ENCODE assay signal across 9 mouse cellular contexts in genomic region chr2:30078760-30079159, GRCm38 (mm10). TPM values are rescaled to one million over a fixed set of nuclear protein-coding genes. Genes with fewer than 3 reads are reported as not detected.
DNase-seq lines count a peak whose midpoint lies in the region; ATAC-seq and TF ChIP-seq lines count a peak whose summit lies in the region.
"Had no signal": no experiment of that assay in that cellular context is flagged by ENCODE, and none has a peak within 500 bp of the region (broad histone marks: within the 10 kb centered on the region; RNA-seq: fewer than 3 reads in every experiment).

No protein-coding gene starts in this region.

- H3K4me3 ChIP-seq in heart, embryonic 11.5 days (ENCODE audit: low read depth, low read length) = no peak overlapping the region
- 0 out of 2 replicates have a peak overlapping the region, but pooled peaks have one; percentile 72 for H3K4me3 ChIP-seq in lung, embryonic 16.5 days (ENCODE audit: low read length)
- peak overlapping the region; percentile 62; the same call in 1 of the 2 replicates for H3K4me3 ChIP-seq in embryonic facial prominence, embryonic 13.5 days
- no peak overlapping the region; a peak in 1 of 4 replicates for H3K4me3 ChIP-seq in liver, embryonic 14.5 days (ENCODE audit: insufficient read depth in 1 of 2, low read depth in 2 of 2, low read length in 2 of 2)

- H3K9me3 ChIP-seq in heart, embryonic 11.5 days (replicated peaks; ENCODE audit: control insufficient read depth, low read length) = no peaks in the 10 kb centered on the region
- H3K9me3 ChIP-seq in lung, embryonic 16.5 days (ENCODE audit: control insufficient read depth, low read length) = no peaks in the 10 kb centered on the region
- H3K9me3 ChIP-seq in embryonic facial prominence, embryonic 13.5 days = no peaks in the 10 kb centered on the region
- no peaks in the 10 kb centered on the region for H3K9me3 ChIP-seq in liver, embryonic 14.5 days (ENCODE audit: control insufficient read depth, low read length)

- H3K9ac ChIP-seq in heart, embryonic 11.5 days (ENCODE audit: low read depth, low read length) = peak overlapping the region; percentile 54
- H3K9ac ChIP-seq in lung, embryonic 16.5 days (ENCODE audit: low read length) = peak overlapping the region; percentile 81
- peak overlapping the region; percentile 74 for H3K9ac ChIP-seq in embryonic facial prominence, embryonic 13.5 days
- no peak overlapping the region for H3K9ac ChIP-seq in liver, embryonic 14.5 days (replicated peaks)

- peaks cover 13% of the 10 kb centered on the region for H3K4me1 ChIP-seq in heart, embryonic 11.5 days (ENCODE audit: control insufficient read depth, insufficient read depth, low read length)
- H3K4me1 ChIP-seq in lung, embryonic 16.5 days (replicated peaks; ENCODE audit: control insufficient read depth, insufficient read depth, low read length) = peaks cover 6% of the 10 kb centered on the region; the same call in 1 of the 2 replicates
- H3K4me1 ChIP-seq in embryonic facial prominence, embryonic 13.5 days = peaks cover 16% of the 10 kb centered on the region
- peaks cover 4 to 6% of the 10 kb centered on the region in 2 experiments; a peak in 2 of 4 replicates for H3K4me1 ChIP-seq in liver, embryonic 14.5 days (replicated peaks; ENCODE audit: control insufficient read depth in 2 of 2, insufficient read depth in 2 of 2, low read length in 1 of 2)

- 60% methylated on average over 4 of the region's 4 CpGs for WGBS in heart, embryonic 11.5 days (ENCODE audit: insufficient replicate concordance)
- 60% methylated on average over 4 of the region's 4 CpGs for WGBS in lung, embryonic 16.5 days
- 66% methylated on average over 4 of the region's 4 CpGs for WGBS in embryonic facial prominence, embryonic 13.5 days
- WGBS in liver, embryonic 14.5 days (ENCODE audit: insufficient replicate concordance) = 70% methylated on average over 4 of the region's 4 CpGs

- TF ChIP-seq EP300 in liver, embryonic 14.5 days (IDR thresholded peaks at IDR 0.05; ENCODE audit: low read depth) = no peak

- ATAC-seq in heart, embryonic 11.5 days (replicated peaks; ENCODE audit: insufficient number of reproducible peaks, low FRiP score, low TSS enrichment) = no peak
- ATAC-seq in lung, embryonic 16.5 days (ENCODE audit: low read depth) = no peak
- no peak for ATAC-seq in embryonic facial prominence, embryonic 13.5 days (ENCODE audit: insufficient number of reproducible peaks, insufficient read depth, low FRiP score, low TSS enrichment, low read depth)
- no peak for ATAC-seq in liver, embryonic 14.5 days (ENCODE audit: insufficient read depth)

- no peaks in the 10 kb centered on the region for H3K27me3 ChIP-seq in heart, embryonic 11.5 days (ENCODE audit: control insufficient read depth, insufficient read depth, low read length)
- no peaks in the 10 kb centered on the region for H3K27me3 ChIP-seq in lung, embryonic 16.5 days (ENCODE audit: control insufficient read depth, insufficient read depth, low read depth, low read length)
- no peaks in the 10 kb centered on the region for H3K27me3 ChIP-seq in embryonic facial prominence, embryonic 13.5 days
- H3K27me3 ChIP-seq in liver, embryonic 14.5 days (ENCODE audit: control insufficient read depth, insufficient read depth, low read length) = no peaks in the 10 kb centered on the region

- no peak for DNase-seq in heart, adult 18-20 months
- no peak for DNase-seq in lung, postnatal 25 days (ENCODE audit: low spot score)
- DNase-seq in liver, embryonic 14.5 days (ENCODE audit: low read depth in 3 of 3, low spot score in 3 of 3) = no peak
- no peak for DNase-seq in right cerebral cortex, adult 2 months (ENCODE audit: low spot score in 2 of 2)
- no peak for DNase-seq in frontal cortex, postnatal 25 days (ENCODE audit: low spot score in 2 of 2)
- DNase-seq: cerebellum, adult 8-10 months had no signal

- H3K36me3 ChIP-seq in heart, embryonic 11.5 days (ENCODE audit: control insufficient read depth, insufficient read depth, low read length) = no peaks in the 10 kb centered on the region
- H3K36me3 ChIP-seq in lung, embryonic 16.5 days (ENCODE audit: control insufficient read depth, insufficient read depth, low read length) = no peaks in the 10 kb centered on the region
- peaks cover 8% of the 10 kb centered on the region; the same call in 1 of the 2 replicates for H3K36me3 ChIP-seq in embryonic facial prominence, embryonic 13.5 days
- H3K36me3 ChIP-seq in liver, embryonic 14.5 days (replicated peaks; ENCODE audit: control insufficient read depth, insufficient read depth, low read depth) = no peaks in the 10 kb centered on the region

- no peak for TF ChIP-seq CTCF in liver, embryonic 14.5 days (IDR thresholded peaks at IDR 0.05; ENCODE audit: low read depth)

- peak overlapping the region; percentile 86 for H3K27ac ChIP-seq in heart, embryonic 11.5 days (ENCODE audit: low read depth, low read length)
- peak overlapping the region; percentile 96 for H3K27ac ChIP-seq in lung, embryonic 16.5 days (ENCODE audit: low read length)
- peak overlapping the region; percentile 88 for H3K27ac ChIP-seq in embryonic facial prominence, embryonic 13.5 days
- H3K27ac ChIP-seq in liver, embryonic 14.5 days = no peak overlapping the region

- peak overlapping the region; percentile 96 for H3K4me2 ChIP-seq in heart, embryonic 11.5 days
- H3K4me2 ChIP-seq in lung, embryonic 16.5 days (ENCODE audit: low read depth, low read length) = peak overlapping the region; percentile 92
- peak overlapping the region; percentile 92 for H3K4me2 ChIP-seq in embryonic facial prominence, embryonic 13.5 days
- H3K4me2 ChIP-seq in liver, embryonic 14.5 days (ENCODE audit: low read depth) = peak overlapping the region; percentile 100

RNA-seq across cellular contexts. Expression of gene Pkn3, which starts 1.3 kb away (rescaled TPM):
- polyA plus RNA-seq in heart, embryonic 11.5 days (2014; fragmentation: Nextera tagmentation; extraction: Ambion mirVana) = 11.0 and 11.2 TPM in 2 replicates
- 1 to 10 TPM; 7.8 to 9.3 TPM for total RNA-seq in heart, adult 18-20 months (2021)
- 14.2 and 16.7 TPM in 2 replicates for polyA plus RNA-seq in lung, embryonic 16.5 days (2015; fragmentation: Nextera tagmentation; extraction: Ambion mirVana)
- polyA plus RNA-seq in embryonic facial prominence, embryonic 13.5 days (2015; fragmentation: Nextera tagmentation; extraction: Ambion mirVana) = 7.6 and 11.4 TPM in 2 replicates
- polyA plus RNA-seq in liver, embryonic 14.5 days (2012; rRNA removed) = 3.0 and 3.5 TPM in 2 replicates
- polyA plus RNA-seq in liver, embryonic 14.5 days (2014; fragmentation: Nextera tagmentation; extraction: Ambion mirVana) = 1.8 and 2.0 TPM in 2 replicates

RNA-seq across cellular contexts. Expression of gene Zdhhc12, which starts 14.7 kb away (rescaled TPM):
- polyA plus RNA-seq in heart, embryonic 11.5 days (2014; fragmentation: Nextera tagmentation; extraction: Ambion mirVana) = 56.3 and 59.1 TPM in 2 replicates
- total RNA-seq in heart, adult 18-20 months (2021) = 1 to 10 TPM; 2.8 to 3.9 TPM
- 32.0 and 33.5 TPM in 2 replicates for polyA plus RNA-seq in lung, embryonic 16.5 days (2015; fragmentation: Nextera tagmentation; extraction: Ambion mirVana)
- polyA plus RNA-seq in embryonic facial prominence, embryonic 13.5 days (2015; fragmentation: Nextera tagmentation; extraction: Ambion mirVana) = 24.0 and 25.3 TPM in 2 replicates
- 23.4 and 25.5 TPM in 2 replicates for polyA plus RNA-seq in liver, embryonic 14.5 days (2012; rRNA removed)
- 17.4 and 21.5 TPM in 2 replicates for polyA plus RNA-seq in liver, embryonic 14.5 days (2014; fragmentation: Nextera tagmentation; extraction: Ambion mirVana)

RNA-seq across cellular contexts. Expression of gene Set, which starts 21.6 kb away (rescaled TPM):
- 291 and 322 TPM in 2 replicates for polyA plus RNA-seq in heart, embryonic 11.5 days (2014; fragmentation: Nextera tagmentation; extraction: Ambion mirVana)
- total RNA-seq in heart, adult 18-20 months (2021) = 10 to 100 TPM; 94.9 to 98.5 TPM
- 350 and 369 TPM in 2 replicates for polyA plus RNA-seq in lung, embryonic 16.5 days (2015; fragmentation: Nextera tagmentation; extraction: Ambion mirVana)
- 538 and 545 TPM in 2 replicates for polyA plus RNA-seq in embryonic facial prominence, embryonic 13.5 days (2015; fragmentation: Nextera tagmentation; extraction: Ambion mirVana)
- 56.1 and 159 TPM in 2 replicates for polyA plus RNA-seq in liver, embryonic 14.5 days (2012; rRNA removed)
- polyA plus RNA-seq in liver, embryonic 14.5 days (2014; fragmentation: Nextera tagmentation; extraction: Ambion mirVana) = 179 and 189 TPM in 2 replicates

RNA-seq across cellular contexts. Expression of gene Wdr34, which starts 30.1 kb away (rescaled TPM):
- polyA plus RNA-seq in heart, embryonic 11.5 days (2014; fragmentation: Nextera tagmentation; extraction: Ambion mirVana) = 17.5 and 17.6 TPM in 2 replicates
- total RNA-seq in heart, adult 18-20 months (2021) = 1 to 10 TPM; 6.3 to 6.8 TPM
- polyA plus RNA-seq in lung, embryonic 16.5 days (2015; fragmentation: Nextera tagmentation; extraction: Ambion mirVana) = 29.4 and 32.9 TPM in 2 replicates
- polyA plus RNA-seq in embryonic facial prominence, embryonic 13.5 days (2015; fragmentation: Nextera tagmentation; extraction: Ambion mirVana) = 46.5 and 46.9 TPM in 2 replicates
- polyA plus RNA-seq in liver, embryonic 14.5 days (2012; rRNA removed) = 5.6 and 5.8 TPM in 2 replicates
- 6.0 and 6.8 TPM in 2 replicates for polyA plus RNA-seq in liver, embryonic 14.5 days (2014; fragmentation: Nextera tagmentation; extraction: Ambion mirVana)

RNA-seq across cellular contexts. Expression of gene Zer1, which starts 45.6 kb away (rescaled TPM):
- polyA plus RNA-seq in heart, embryonic 11.5 days (2014; fragmentation: Nextera tagmentation; extraction: Ambion mirVana) = 5.4 and 7.1 TPM in 2 replicates
- 10 to 100 TPM; 21.8 to 23.5 TPM for total RNA-seq in heart, adult 18-20 months (2021)
- 6.1 and 7.8 TPM in 2 replicates for polyA plus RNA-seq in lung, embryonic 16.5 days (2015; fragmentation: Nextera tagmentation; extraction: Ambion mirVana)
- polyA plus RNA-seq in embryonic facial prominence, embryonic 13.5 days (2015; fragmentation: Nextera tagmentation; extraction: Ambion mirVana) = 12.7 and 13.5 TPM in 2 replicates
- 8.1 and 8.5 TPM in 2 replicates for polyA plus RNA-seq in liver, embryonic 14.5 days (2012; rRNA removed)
- polyA plus RNA-seq in liver, embryonic 14.5 days (2014; fragmentation: Nextera tagmentation; extraction: Ambion mirVana) = 1.9 and 2.0 TPM in 2 replicates

Comparison
In these comparisons a context has a peak if more than half of its experiments do, and no peak if none do; other contexts are left out.
1. H3K4me3 ChIP-seq: peak in lung, embryonic 16.5 days (single experiment) and embryonic facial prominence, embryonic 13.5 days (single experiment); none in heart, embryonic 11.5 days (single experiment) and liver, embryonic 14.5 days (0 of 2).
2. Peak in every context shown above with its lines, with median percentiles within 50 percentile points of each other: H3K4me2 ChIP-seq.